Mouse (Mus musculus): ENCODE data around the gene Olfr883. TPM values are rescaled to one million over a fixed set of nuclear protein-coding genes. Genes with fewer than 3 reads are reported as not detected.

The Olfr883 gene
- polyA plus RNA-seq (2012; rRNA removed): not detected in 2 replicates

DNA sequence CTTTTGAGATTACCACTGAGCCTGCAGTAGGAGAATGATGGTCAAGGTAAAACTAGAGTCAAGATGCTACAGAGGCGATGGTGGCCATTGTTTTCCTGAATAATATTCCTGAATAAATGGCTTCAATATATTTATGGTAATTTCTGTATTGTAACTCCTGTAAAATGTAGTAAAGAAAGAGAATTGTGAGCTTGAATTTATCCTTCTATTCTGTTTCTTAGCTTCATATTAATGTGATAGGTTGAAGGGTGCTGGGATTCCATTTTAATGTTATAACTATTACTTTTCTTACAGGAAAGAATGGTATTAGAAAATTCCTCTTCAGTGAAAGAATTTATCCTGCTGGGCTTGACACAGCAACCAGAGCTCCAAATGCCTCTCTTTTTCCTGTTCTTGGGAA, at the start of gene Olfr883:
Gene Olfr883 (plus strand): TSS at position 301 of the 400 bp plus-strand sequence.

DNA sequence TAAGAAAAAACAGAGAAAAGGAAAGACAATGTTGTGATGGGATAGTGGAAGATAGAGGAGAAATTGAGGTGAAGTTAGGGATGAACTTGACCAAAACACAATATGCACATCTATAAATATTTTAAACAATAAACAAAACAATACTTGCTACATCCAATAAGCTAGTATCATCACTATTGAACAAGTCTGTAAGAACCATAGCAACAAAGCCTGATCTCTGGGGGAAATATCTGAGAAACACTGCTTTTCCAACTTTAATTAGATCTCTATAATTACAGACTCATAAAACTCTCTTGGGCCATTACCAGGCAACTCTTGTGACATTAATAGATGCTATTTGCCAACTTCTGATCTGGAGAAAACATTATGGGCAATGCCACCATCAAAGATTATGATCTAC, 34.1 kb upstream of the Olfr883 start, which contains the start of gene Olfr881:
Gene Olfr881 (plus strand): TSS at position 301 of the 400 bp plus-strand sequence.

DNA sequence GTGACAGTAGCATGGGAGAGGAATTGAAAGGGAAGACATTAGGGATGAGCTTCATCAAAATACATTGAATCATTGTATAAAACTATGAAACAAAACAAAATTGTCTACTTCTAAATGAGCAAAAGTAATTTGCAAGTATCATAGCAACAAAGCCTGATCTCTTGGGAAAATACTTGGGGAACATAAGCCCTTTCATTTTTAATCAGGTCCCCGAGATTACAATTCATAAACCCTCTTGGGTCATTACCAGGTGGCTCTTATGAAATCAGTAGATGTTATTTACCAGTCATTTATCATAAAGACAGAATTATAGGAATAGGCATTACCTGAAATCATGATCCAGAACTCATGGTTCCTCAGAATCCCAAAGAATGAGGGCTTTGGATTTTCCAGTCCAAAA, 20.6 kb downstream of the Olfr883 start, which contains the start of gene Olfr884:
Gene Olfr884 (plus strand): TSS at position 301 of the 400 bp plus-strand sequence.

DNA sequence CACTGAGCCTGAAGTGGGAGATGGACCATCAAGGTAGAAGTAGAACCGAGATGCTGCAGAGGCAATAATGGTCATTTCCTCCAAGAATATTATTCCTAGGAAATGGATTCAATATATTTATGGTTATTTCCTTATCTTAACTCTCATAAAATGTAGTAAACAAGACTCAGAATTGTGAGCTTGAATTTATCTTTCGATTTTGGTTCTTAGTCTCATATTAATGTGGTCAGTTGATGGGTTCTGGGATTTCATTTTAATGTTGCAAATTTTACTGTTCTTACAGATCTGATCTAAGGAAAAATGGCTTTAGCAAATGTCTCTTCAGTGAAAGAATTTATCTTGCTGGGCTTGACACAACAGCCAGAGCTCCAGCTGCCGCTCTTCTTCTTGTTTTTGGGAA, 35.4 kb downstream of the Olfr883 start, which contains the start of gene Olfr885:
Gene Olfr885 (plus strand): TSS at position 301 of the 400 bp plus-strand sequence.

Other genes with a start within 250 kb of the Olfr883 start
- gene Olfr876, start 222.8 kb upstream of the Olfr883 start, polyA plus RNA-seq (2012; rRNA removed): not detected in 2 replicates
- 0.01 and 0.05 TPM in 2 replicates for gene Olfr877, start 171.5 kb upstream of the Olfr883 start, polyA plus RNA-seq (2012; rRNA removed)
- gene Olfr145, start 129.1 kb upstream of the Olfr883 start, polyA plus RNA-seq (2012; rRNA removed): under 0.01 TPM in 1 of 2 replicates, not detected in the other
- gene Olfr878, start 108.0 kb upstream of the Olfr883 start, polyA plus RNA-seq (2012; rRNA removed): not detected in 2 replicates
- not detected in 2 replicates for gene Olfr881, start 34.0 kb upstream of the Olfr883 start, polyA plus RNA-seq (2012; rRNA removed)
- not detected in 2 replicates for gene Olfr884, start 20.7 kb downstream of the Olfr883 start, polyA plus RNA-seq (2012; rRNA removed)
- gene Olfr885, start 35.5 kb downstream of the Olfr883 start, polyA plus RNA-seq (2012; rRNA removed): not detected in 2 replicates
- not detected in 2 replicates for gene Olfr887, start 58.3 kb downstream of the Olfr883 start, polyA plus RNA-seq (2012; rRNA removed)
- not detected in 2 replicates for gene Olfr888, start 82.3 kb downstream of the Olfr883 start, polyA plus RNA-seq (2012; rRNA removed)
- gene Olfr889, start 89.4 kb downstream of the Olfr883 start, polyA plus RNA-seq (2012; rRNA removed): not detected in 2 replicates
- gene Olfr890, start 116.7 kb downstream of the Olfr883 start, polyA plus RNA-seq (2012; rRNA removed): not detected in 2 replicates
- gene Olfr891, start 155.0 kb downstream of the Olfr883 start, polyA plus RNA-seq (2012; rRNA removed): not detected in 2 replicates
- not detected in 2 replicates for gene Olfr893, start 182.6 kb downstream of the Olfr883 start, polyA plus RNA-seq (2012; rRNA removed)
- not detected in 2 replicates for gene Olfr894, start 192.2 kb downstream of the Olfr883 start, polyA plus RNA-seq (2012; rRNA removed)
- not detected in 2 replicates for gene Olfr143, start 227.0 kb downstream of the Olfr883 start, polyA plus RNA-seq (2012; rRNA removed)
- not detected in 2 replicates for gene Olfr895, start 242.0 kb downstream of the Olfr883 start, polyA plus RNA-seq (2012; rRNA removed)

Data from central nervous system, embryonic 18 days (tissue).